Comparison of ENCODE assay signal across 46 mouse cellular contexts in genomic region chr11:32193156-32193555, GRCm38 (mm10). TPM values are rescaled to one million over a fixed set of nuclear protein-coding genes. Genes with fewer than 3 reads are reported as not detected.
"Had no signal": no experiment of that assay in that cellular context is flagged by ENCODE, and none has a peak within 500 bp of the region (broad histone marks: within the 10 kb centered on the region; RNA-seq: fewer than 3 reads in every experiment).

No protein-coding gene starts in this region.

- ATAC-seq: hindbrain, embryonic 16.5 days; hindbrain, postnatal 0 days; inflammation-experienced regulatory T-cells, adult 6 months; intestine, embryonic 15.5 days; intestine, embryonic 16.5 days had no signal

- H3K9me3 ChIP-seq: heart, embryonic 12.5 days; heart, embryonic 13.5 days; heart, embryonic 15.5 days; hindbrain, embryonic 10.5 days; hindbrain, embryonic 12.5 days; hindbrain, embryonic 13.5 days; hindbrain, embryonic 15.5 days; intestine, embryonic 15.5 days; kidney, embryonic 15.5 days had no signal

- H3K4me3 ChIP-seq: heart, adult 2 months; heart, embryonic 12.5 days; heart, embryonic 13.5 days; heart, embryonic 15.5 days; hindbrain, embryonic 10.5 days; hindbrain, embryonic 12.5 days; hindbrain, embryonic 13.5 days; hindbrain, embryonic 15.5 days; intestine, embryonic 15.5 days; kidney, embryonic 15.5 days; layer of hippocampus, adult 2 months; left cerebral cortex, adult 2 months had no signal

- DNase-seq: heart, adult 2 months; heart, postnatal 10 days; heart, postnatal 14 days; heart, postnatal 36 days; heart, postnatal 4 days; kidney, adult 11 months; kidney, adult 18-20 months; kidney, adult 2 months; kidney, adult 8-10 months; kidney, adult 9 months; kidney, postnatal 10 days; kidney, postnatal 14 days; kidney, postnatal 25 days; kidney, postnatal 36 days; kidney, postnatal 4 days; layer of hippocampus, adult 9-11 months; layer of hippocampus, postnatal 36 days had no signal

- H3K4me2 ChIP-seq: heart, embryonic 12.5 days; heart, embryonic 13.5 days; heart, embryonic 15.5 days; hindbrain, embryonic 12.5 days; hindbrain, embryonic 13.5 days; hindbrain, embryonic 14.5 days; hindbrain, embryonic 15.5 days; intestine, embryonic 15.5 days; kidney, embryonic 15.5 days had no signal

- H3K9ac ChIP-seq: heart, embryonic 12.5 days; heart, embryonic 13.5 days; heart, embryonic 15.5 days; hindbrain, embryonic 12.5 days; hindbrain, embryonic 13.5 days; hindbrain, embryonic 14.5 days; hindbrain, embryonic 15.5 days; intestine, embryonic 15.5 days; kidney, embryonic 15.5 days had no signal

- H3K27me3 ChIP-seq: hindbrain, embryonic 15.5 days; intestine, embryonic 15.5 days; kidney, embryonic 15.5 days had no signal

- H3K4me1 ChIP-seq: kidney, embryonic 15.5 days had no signal

- H3K27ac ChIP-seq: heart, adult 2 months; heart, embryonic 13.5 days; heart, embryonic 15.5 days; hindbrain, embryonic 10.5 days; hindbrain, embryonic 12.5 days; hindbrain, embryonic 13.5 days; hindbrain, embryonic 14.5 days; hindbrain, embryonic 15.5 days; hindbrain, postnatal 0 days; intestine, embryonic 15.5 days; kidney, embryonic 15.5 days; kidney, postnatal 0 days; layer of hippocampus, adult 2 months; left cerebral cortex, adult 2 months had no signal

- H3K36me3 ChIP-seq: heart, embryonic 12.5 days; heart, embryonic 13.5 days; heart, embryonic 15.5 days; hindbrain, embryonic 10.5 days; hindbrain, embryonic 12.5 days; hindbrain, embryonic 13.5 days; hindbrain, embryonic 15.5 days; intestine, embryonic 15.5 days; kidney, embryonic 15.5 days had no signal

RNA-seq across cellular contexts. Expression of gene Il9r, which starts 6.9 kb away (rescaled TPM):
- total RNA-seq: heart, adult 2 months; heart, postnatal 25 days; hindbrain, postnatal 0 days; layer of hippocampus, adult 18-20 months; layer of hippocampus, adult 2 months; layer of hippocampus, adult 8-10 months; layer of hippocampus, postnatal 10 days; layer of hippocampus, postnatal 14 days; layer of hippocampus, postnatal 25 days; layer of hippocampus, postnatal 36 days; left cerebral cortex, adult 18-20 months; left cerebral cortex, adult 2 months; left cerebral cortex, adult 8-10 months had no signal
- polyA plus RNA-seq: heart, embryonic 12.5 days; heart, embryonic 14.5 days; hindbrain, embryonic 10.5 days; hindbrain, embryonic 11.5 days; hindbrain, embryonic 12.5 days; hindbrain, embryonic 13.5 days; hindbrain, embryonic 14.5 days; hindbrain, embryonic 15.5 days; hindbrain, embryonic 16.5 days; hindbrain, postnatal 0 days; kidney, embryonic 14.5 days; kidney, embryonic 15.5 days; kidney, embryonic 16.5 days; kidney, postnatal 0 days had no signal
